Mouse (Mus musculus): ENCODE measurements around the gene Itpa.

Gene Itpa

GRCm38 (mm10) chr2:130655660-130656339 lies 11.6 kb upstream of the Itpa start:
- DNase-seq (ENCODE audit: low spot score in 2 of 2) = no peak

- no peak for DNase-seq (ENCODE audit: low spot score in 2 of 2)
Measured at GRCm38 (mm10) chr2:130656536-130656935, 10.9 kb upstream of the Itpa start.

GRCm38 (mm10) chr2:130657541-130657940 lies 9.9 kb upstream of the Itpa start:
- DNase-seq (ENCODE audit: low spot score in 2 of 2) = peak; percentile 38 to 68

GRCm38 (mm10) chr2:130658530-130658929 lies 8.9 kb upstream of the Itpa start:
- no peak for DNase-seq (ENCODE audit: low spot score in 2 of 2)

- DNase-seq (ENCODE audit: low spot score in 2 of 2) = no peak
Measured at GRCm38 (mm10) chr2:130663342-130663741, 4.1 kb upstream of the Itpa start.

GRCm38 (mm10) chr2:130664102-130664701 lies 3.2 kb upstream of the Itpa start, which contains the start of gene Ddrgk1:
Gene Ddrgk1 (minus strand): TSS chr2:130664659.
- peak; percentile 92 to 93 for DNase-seq (ENCODE audit: low spot score in 2 of 2)

GRCm38 (mm10) chr2:130677211-130677610 lies 9.8 kb downstream of the Itpa start:
- DNase-seq (ENCODE audit: low spot score in 2 of 2) = no peak

- no peak for DNase-seq (ENCODE audit: low spot score in 2 of 2)
Measured at GRCm38 (mm10) chr2:130679154-130679553, 11.7 kb downstream of the Itpa start.

GRCm38 (mm10) chr2:130679899-130680298 lies 12.5 kb downstream of the Itpa start:
- DNase-seq (ENCODE audit: low spot score in 2 of 2) = no peak

GRCm38 (mm10) chr2:130681531-130681930 lies 14.1 kb downstream of the Itpa start:
- no peak for DNase-seq (ENCODE audit: low spot score in 2 of 2)

GRCm38 (mm10) chr2:130685426-130685825 lies 18.0 kb downstream of the Itpa start:
- DNase-seq (ENCODE audit: low spot score in 2 of 2) = no peak

- DNase-seq (ENCODE audit: low spot score in 2 of 2) = no peak
Measured at GRCm38 (mm10) chr2:130689011-130689410, 21.6 kb downstream of the Itpa start.

GRCm38 (mm10) chr2:130693563-130693962 lies 26.2 kb downstream of the Itpa start:
- DNase-seq (ENCODE audit: low spot score in 2 of 2) = no peak

GRCm38 (mm10) chr2:130696700-130697152 lies 29.3 kb downstream of the Itpa start:
- no peak for DNase-seq (ENCODE audit: low spot score in 2 of 2)

GRCm38 (mm10) chr2:130697153-130697810 lies 29.9 kb downstream of the Itpa start, which contains the start of gene Slc4a11:
Gene Slc4a11 (minus strand): TSS chr2:130697519.
- DNase-seq (ENCODE audit: low spot score in 2 of 2) = peak in 1 of 2 experiments; percentile 39

GRCm38 (mm10) chr2:130697821-130698266 lies 30.4 kb downstream of the Itpa start:
- DNase-seq (ENCODE audit: low spot score in 2 of 2) = no peak

GRCm38 (mm10) chr2:130704040-130705001 lies 36.9 kb downstream of the Itpa start:
- DNase-seq (ENCODE audit: low spot score in 2 of 2) = no peak

- no peak for DNase-seq (ENCODE audit: low spot score in 2 of 2)
Measured at GRCm38 (mm10) chr2:130705178-130705577, 37.8 kb downstream of the Itpa start.

- no peak for DNase-seq (ENCODE audit: low spot score in 2 of 2)
Measured at GRCm38 (mm10) chr2:130706602-130707001, 39.2 kb downstream of the Itpa start.

GRCm38 (mm10) chr2:130707057-130707456 lies 39.6 kb downstream of the Itpa start:
- DNase-seq (ENCODE audit: low spot score in 2 of 2) = no peak

- DNase-seq (ENCODE audit: low spot score in 2 of 2) = no peak
Measured at GRCm38 (mm10) chr2:130717951-130718350, 50.5 kb downstream of the Itpa start.
